Mouse (Mus musculus) adrenal gland, adult (tissue): ENCODE data around the gene Itpr2.

Experiments used
- DNase-seq, 2 experiments: peaks; one replicate each; pipeline ENCODE4 v3.0.0; 2022 to 2023; ENCODE audit warnings: low spot score in 1 of 2; ENCODE audit not compliant: inconsistent age in 2 of 2

The Itpr2 gene

GRCm38 (mm10) chr6:146509891-146510290 is 7.9 kb upstream of the Itpr2 start:
- DNase-seq = no peak

DNA sequence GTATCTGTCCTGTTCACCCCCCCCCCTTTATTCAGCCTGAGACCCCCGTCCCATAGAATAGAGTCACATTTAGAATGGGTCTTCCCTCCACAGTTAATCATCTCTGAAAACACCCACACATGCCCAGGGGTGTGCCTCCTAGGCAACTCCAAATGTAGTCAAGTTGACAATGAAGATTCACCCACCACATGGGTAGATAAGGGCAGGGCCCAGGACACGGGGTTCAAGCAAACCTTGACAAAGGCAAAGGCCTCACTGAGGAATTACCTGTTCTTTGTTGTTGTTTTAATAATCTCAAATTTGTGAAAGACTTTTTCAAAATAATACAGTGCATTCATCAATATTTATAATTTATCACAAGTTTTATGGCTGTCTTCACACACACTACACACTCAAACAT is 2.4 kb upstream of the Itpr2 start:
- DNase-seq = no peak

- no peak for DNase-seq
These were observed 833 bp upstream of the Itpr2 start for GRCm38 (mm10) chr6:146502856-146503255.

DNA sequence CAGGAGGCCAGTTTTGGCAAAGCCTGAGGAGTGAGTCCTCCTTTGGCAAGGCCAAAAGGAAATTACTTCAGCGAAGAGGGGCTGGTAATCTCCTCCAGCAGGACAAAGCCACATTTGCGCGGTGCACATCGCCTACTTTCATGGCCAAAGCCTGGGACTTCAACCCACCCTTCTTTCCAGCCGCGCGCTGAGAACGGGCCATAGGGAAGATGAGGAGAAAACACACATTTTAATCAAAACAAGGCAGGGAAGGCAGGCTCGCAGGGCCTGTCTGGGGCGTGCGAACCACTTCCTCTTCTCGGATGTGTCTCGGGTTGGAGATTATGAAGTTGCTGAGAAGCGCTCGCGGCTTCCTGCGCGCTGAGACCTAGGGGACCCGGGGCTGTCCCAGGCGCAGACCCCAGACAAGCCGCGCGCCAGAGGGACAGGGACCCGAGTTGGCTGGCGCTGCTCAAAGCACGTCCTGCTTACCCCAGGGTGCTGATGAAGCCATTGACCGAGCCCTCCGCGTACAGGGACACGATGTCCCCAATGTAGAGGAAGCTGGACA is 632 bp downstream of the Itpr2 start:
- DNase-seq = peak; percentile 63 to 90

DNA sequence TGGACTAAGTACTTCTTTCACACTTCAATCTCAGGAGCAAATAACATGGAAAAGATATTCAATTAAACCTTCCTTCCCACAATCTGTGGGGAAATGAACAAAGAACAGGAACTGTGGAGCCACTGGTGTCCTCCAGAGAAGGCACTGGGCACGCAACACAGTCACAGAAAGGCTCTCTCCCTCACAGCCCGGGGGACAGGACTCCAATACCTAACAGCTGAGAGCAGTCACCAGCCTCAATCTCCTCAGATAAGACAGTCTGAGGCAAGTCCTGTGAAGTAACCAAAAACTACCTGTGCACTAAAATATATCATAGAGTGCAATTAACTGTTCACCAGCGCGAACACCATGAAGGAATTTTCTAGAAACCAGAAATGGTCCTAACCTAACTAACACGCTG is 1.3 kb downstream of the Itpr2 start:
- DNase-seq = peak in 1 of 2 experiments; percentile 61

DNA sequence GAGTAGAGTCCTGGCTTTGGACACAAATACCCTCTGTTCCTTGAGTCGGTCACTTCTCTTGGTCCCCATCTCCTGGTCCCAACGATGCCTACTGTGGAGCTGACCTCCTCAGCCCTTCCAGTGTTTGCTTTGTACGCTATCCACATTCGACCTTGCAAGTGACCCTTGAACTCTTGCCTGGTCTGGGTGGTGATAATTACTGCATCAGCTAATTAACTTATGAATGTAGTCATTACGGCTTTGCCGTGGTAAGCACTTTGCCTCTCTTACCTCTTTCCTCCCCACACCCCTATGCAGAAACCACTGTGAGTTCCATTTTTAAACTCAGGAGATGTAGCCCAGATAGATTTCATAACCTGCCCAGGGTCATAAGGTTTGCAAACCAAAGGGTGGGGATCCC is 1.8 kb downstream of the Itpr2 start:
- peak in 1 of 2 experiments; percentile 40 for DNase-seq

DNA sequence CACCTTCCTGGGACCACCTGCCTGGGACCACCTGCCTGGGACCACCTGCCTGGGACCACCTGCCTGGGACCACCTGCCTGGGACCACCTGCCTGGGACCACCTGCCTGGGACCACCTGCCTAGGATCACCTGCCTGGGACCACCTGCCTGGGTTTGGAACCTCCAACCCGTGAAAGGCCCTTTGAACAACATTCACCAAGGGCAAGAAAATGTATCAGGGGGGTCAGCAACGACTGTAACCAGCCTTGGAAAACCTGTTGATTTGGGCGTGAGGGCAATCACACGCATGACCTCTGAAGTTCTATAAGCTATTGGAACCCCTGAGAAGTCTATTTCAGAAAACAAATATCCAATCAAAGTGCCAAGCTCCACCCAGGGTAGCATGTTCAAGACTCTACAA is 2.5 kb downstream of the Itpr2 start:
- no peak for DNase-seq

DNA sequence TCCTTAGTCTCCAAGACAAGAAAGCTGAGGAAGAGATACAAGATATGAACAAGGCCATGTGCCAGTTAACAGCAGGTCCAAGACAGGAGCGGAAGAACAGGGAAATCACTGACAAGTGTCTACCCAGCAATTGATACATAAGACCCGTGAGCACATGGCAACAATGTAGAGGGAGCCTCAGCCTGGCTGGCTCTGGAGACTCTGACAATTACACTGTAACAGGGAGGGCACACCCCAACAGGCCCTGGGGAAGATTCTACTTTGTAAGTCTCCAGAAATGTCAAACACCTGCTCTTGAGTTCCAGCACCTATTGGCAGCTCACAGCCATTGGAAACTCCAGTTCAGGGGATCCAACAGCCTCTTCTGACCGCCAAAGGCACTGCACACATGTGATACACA is 3.6 kb downstream of the Itpr2 start:
- DNase-seq = no peak

- DNase-seq = no peak
These were observed 4.2 kb downstream of the Itpr2 start for GRCm38 (mm10) chr6:146497866-146498265.

- DNase-seq = no peak
These were observed 4.6 kb downstream of the Itpr2 start for GRCm38 (mm10) chr6:146497435-146497834.

GRCm38 (mm10) chr6:146491680-146492079 is 10.3 kb downstream of the Itpr2 start:
- DNase-seq = no peak

GRCm38 (mm10) chr6:146490416-146490960 is 11.5 kb downstream of the Itpr2 start:
- DNase-seq = no peak

DNA sequence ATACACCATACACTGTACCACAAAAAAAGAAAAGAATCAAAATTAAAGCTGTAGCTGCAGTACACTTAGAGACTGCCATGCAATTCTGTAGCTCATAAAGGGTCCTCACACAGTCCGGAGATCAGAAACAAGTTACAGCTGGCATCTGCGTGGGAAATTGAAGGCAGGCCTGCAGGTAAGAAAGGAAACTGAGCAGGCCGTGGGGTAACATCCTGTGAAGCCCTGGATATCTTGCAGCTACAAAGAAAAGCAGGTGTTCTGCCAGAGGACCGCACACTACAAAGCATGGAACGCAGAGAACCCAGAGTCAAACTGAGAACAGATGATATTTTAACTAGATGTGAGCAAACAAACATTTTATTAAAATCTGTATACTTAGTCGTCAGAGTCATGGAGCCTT is 12.2 kb downstream of the Itpr2 start:
- no peak for DNase-seq

GRCm38 (mm10) chr6:146488749-146489148 is 13.3 kb downstream of the Itpr2 start:
- no peak for DNase-seq

- DNase-seq = no peak
These were observed 14.9 kb downstream of the Itpr2 start for GRCm38 (mm10) chr6:146487079-146487478.

GRCm38 (mm10) chr6:146486073-146486472 is 15.9 kb downstream of the Itpr2 start:
- DNase-seq = no peak

DNA sequence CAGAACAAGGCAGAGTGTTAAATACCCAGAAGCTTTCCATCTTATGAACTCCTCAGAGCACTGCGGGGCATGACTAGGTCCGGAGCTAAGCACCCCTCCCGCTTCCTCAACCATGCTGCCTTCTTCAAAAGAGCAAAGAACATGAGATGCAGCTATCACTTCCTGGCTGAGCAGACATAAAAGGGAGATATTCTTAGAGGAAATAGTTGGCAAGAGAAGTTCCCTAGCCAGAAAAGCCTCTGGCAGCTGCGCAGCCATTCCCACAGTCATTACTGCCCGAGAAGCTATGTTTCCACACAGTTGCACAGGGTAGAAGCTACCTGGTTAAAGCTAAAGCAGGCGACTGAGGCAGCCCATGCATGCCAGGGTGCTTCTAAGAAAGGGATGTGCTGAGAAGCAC is 20.6 kb downstream of the Itpr2 start:
- no peak for DNase-seq

GRCm38 (mm10) chr6:146480925-146481324 is 21.1 kb downstream of the Itpr2 start:
- DNase-seq = no peak

- no peak for DNase-seq
These were observed 22.9 kb downstream of the Itpr2 start for GRCm38 (mm10) chr6:146478888-146479683.

DNA sequence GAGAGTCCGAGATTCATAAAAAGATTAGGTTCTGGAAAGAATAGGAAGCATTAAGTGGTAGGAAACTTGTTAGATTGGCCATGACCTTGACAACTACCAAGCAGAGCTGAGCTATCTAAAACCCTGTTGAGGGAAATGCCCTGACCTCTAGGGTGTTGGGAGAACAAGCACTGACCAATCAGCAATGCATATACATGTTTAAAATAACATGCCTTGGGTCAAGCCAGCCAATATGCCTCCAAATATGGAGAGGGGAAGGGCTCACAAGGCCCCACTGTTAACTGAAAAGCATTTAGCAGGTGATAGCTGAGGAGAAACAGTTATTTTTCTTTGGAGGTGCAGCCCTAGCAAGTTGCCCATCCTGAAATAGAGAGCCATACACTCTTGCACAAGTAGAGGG is 25.2 kb downstream of the Itpr2 start:
- DNase-seq = no peak

DNA sequence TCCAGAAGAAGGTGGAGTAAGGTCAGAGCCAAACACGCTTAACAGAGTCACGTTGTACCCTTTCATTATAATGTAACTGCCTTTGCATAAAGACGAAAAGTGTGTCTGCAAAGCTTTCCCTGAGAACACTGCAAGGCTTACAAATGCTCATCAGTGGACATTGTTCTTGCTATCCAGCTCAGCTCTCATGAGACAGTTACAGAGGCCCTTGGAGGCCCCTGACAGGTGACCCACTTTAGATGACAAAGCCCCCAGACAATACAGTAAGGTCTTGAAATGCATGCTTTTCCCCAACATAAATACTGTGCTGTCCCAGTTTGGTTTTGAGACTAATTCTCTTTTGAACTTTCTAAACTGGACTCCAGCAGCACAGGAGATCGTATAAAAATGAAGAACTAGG is 27.9 kb downstream of the Itpr2 start:
- no peak for DNase-seq

DNA sequence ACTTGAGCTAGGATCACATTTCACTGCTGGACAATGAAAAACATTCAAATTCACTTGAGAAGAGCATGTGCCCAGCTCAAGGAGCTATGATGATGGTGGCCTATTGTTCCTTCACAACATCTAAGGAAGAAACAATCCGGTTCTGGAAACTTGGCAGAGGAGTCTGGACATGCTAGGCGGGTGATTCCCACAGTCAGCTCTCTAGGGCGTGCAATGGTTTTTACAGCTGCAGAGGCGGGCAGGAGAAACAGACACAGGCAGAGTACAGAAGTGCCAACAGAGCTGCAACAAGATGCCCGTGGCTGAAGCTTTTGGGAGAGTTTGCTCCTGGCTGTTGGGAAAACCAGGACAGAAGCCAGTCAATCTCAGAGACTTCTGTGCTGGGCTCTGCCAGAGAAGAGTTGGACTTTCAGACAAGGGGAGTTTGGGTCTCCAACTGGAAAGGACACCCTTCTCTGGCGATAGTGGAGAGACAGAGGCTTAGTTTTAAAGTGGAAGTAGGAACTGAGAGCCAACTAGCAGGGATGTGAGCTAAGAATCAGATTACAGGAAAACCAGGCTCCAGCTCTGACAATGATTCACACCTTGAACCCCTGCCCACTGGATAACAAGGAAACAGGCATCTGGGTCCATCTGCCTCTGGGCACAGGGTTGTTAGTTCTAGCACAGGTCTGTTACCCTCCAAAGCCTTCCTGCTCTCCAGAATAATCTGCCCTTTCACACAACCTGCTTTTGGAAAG is 28.6 kb downstream of the Itpr2 start:
- DNase-seq = peak in 1 of 2 experiments; percentile 41
